Mouse (Mus musculus): Measurements from ENCODE around the gene Xndc1.
A peak's percentile ranks its signal among the peaks of the same experiment; 100 is the strongest.

Gene Xndc1

GRCm38 (mm10) chr7:102082816-102083215 lies 17.5 kb downstream of the Xndc1 start, which contains the start of gene Trpc2:
Trpc2 (plus strand) TSS chr7:102083116.
- no peak for DNase-seq

- DNase-seq: no peak
These were observed 18.9 kb downstream of the Xndc1 start for GRCm38 (mm10) chr7:102084041-102084696.

- no peak for DNase-seq
These were observed 22.0 kb downstream of the Xndc1 start for GRCm38 (mm10) chr7:102087336-102087735.

GRCm38 (mm10) chr7:102099760-102100661 lies 34.7 kb downstream of the Xndc1 start:
- peak; percentile 51 to 58 for DNase-seq

GRCm38 (mm10) chr7:102100868-102101267 lies 35.6 kb downstream of the Xndc1 start:
- DNase-seq: no peak

- DNase-seq: no peak
These were observed 36.2 kb downstream of the Xndc1 start, which contains the start of gene Art1 for GRCm38 (mm10) chr7:102101487-102101886. Art1 (plus strand) TSS chr7:102101743.

- no peak for DNase-seq
These were observed 36.9 kb downstream of the Xndc1 start for GRCm38 (mm10) chr7:102102241-102102640.

GRCm38 (mm10) chr7:102102696-102103095 lies 37.4 kb downstream of the Xndc1 start:
- DNase-seq: no peak

- DNase-seq: no peak
These were observed 38.2 kb downstream of the Xndc1 start for GRCm38 (mm10) chr7:102103555-102103954.

GRCm38 (mm10) chr7:102104126-102104525 lies 38.8 kb downstream of the Xndc1 start:
- DNase-seq: no peak

GRCm38 (mm10) chr7:102106700-102107141 lies 41.4 kb downstream of the Xndc1 start:
- DNase-seq: peak; percentile 55 to 75

GRCm38 (mm10) chr7:102108206-102108605 lies 42.9 kb downstream of the Xndc1 start:
- no peak for DNase-seq

- peak in 1 of 2 experiments; percentile 22 for DNase-seq
These were observed 43.9 kb downstream of the Xndc1 start, which contains the start of gene Art5 for GRCm38 (mm10) chr7:102109171-102109570. Art5 (minus strand) TSS chr7:102109489.

- DNase-seq: no peak
These were observed 44.4 kb downstream of the Xndc1 start for GRCm38 (mm10) chr7:102109746-102110145.

GRCm38 (mm10) chr7:102113151-102113729 lies 47.9 kb downstream of the Xndc1 start:
- no peak for DNase-seq

GRCm38 (mm10) chr7:102116579-102117331 lies 51.4 kb downstream of the Xndc1 start, which contains the start of gene Chrna10:
Chrna10 (minus strand) TSS chr7:102116828.
- DNase-seq: no peak

- DNase-seq: no peak
These were observed 52.1 kb downstream of the Xndc1 start for GRCm38 (mm10) chr7:102117382-102117781.

- no peak for DNase-seq
These were observed 55.0 kb downstream of the Xndc1 start for GRCm38 (mm10) chr7:102120326-102120725.

GRCm38 (mm10) chr7:102132395-102132794 lies 67.1 kb downstream of the Xndc1 start:
- DNase-seq: no peak

All from thymus, postnatal 36 days (tissue).